In genomic region chr19:42127024-42127423, GRCm38 (mm10) we compare ENCODE assay signal across 13 mouse cellular contexts. TPM values are rescaled to one million over a fixed set of nuclear protein-coding genes. Genes with fewer than 3 reads are reported as not detected.
DNase-seq lines count a peak whose midpoint lies in the region; ATAC-seq lines count a peak whose summit lies in the region.
"Had no signal": no experiment of that assay in that cellular context is flagged by ENCODE, and none has a peak within 500 bp of the region (broad histone marks: within the 10 kb centered on the region; RNA-seq: fewer than 3 reads in every experiment).

No protein-coding gene starts in this region.

- H3K4me3 ChIP-seq in liver, embryonic 13.5 days (replicated peaks), result 0 out of 2 replicates have a peak overlapping the region, but pooled peaks have one; percentile 75
- H3K4me3 ChIP-seq in liver, embryonic 12.5 days, result no peak overlapping the region
- H3K4me3 ChIP-seq in lung, embryonic 15.5 days, result peak overlapping the region; percentile 67
- peak overlapping the region; percentile 86 for H3K4me3 ChIP-seq in stomach, embryonic 16.5 days (replicated peaks; ENCODE audit: low read length)
- H3K4me3 ChIP-seq: forebrain, embryonic 12.5 days; hindbrain, embryonic 13.5 days; midbrain, embryonic 13.5 days had no signal

- ATAC-seq in cerebellum, adult (ENCODE audit: insufficient number of reproducible peaks, low FRiP score, low TSS enrichment), result no peak
- no peak for ATAC-seq in liver, embryonic 13.5 days (ENCODE audit: low read depth)
- ATAC-seq in liver, embryonic 12.5 days, result no peak
- ATAC-seq in lung, embryonic 15.5 days (ENCODE audit: borderline replicate concordance, extremely low read depth, low FRiP score, low TSS enrichment), result no peak
- ATAC-seq in stomach, embryonic 16.5 days (ENCODE audit: insufficient read depth, low FRiP score), result no peak
- ATAC-seq: midbrain, embryonic 13.5 days had no signal

- no peak overlapping the region for H3K9ac ChIP-seq in liver, embryonic 13.5 days
- H3K9ac ChIP-seq in liver, embryonic 12.5 days, result no peak overlapping the region
- H3K9ac ChIP-seq in lung, embryonic 15.5 days, result 0 out of 2 replicates have a peak overlapping the region, but pooled peaks have one; percentile 3
- H3K9ac ChIP-seq in stomach, embryonic 16.5 days (ENCODE audit: low read length), result peak overlapping the region; percentile 1; the same call in 1 of the 2 replicates
- H3K9ac ChIP-seq: hindbrain, embryonic 13.5 days; midbrain, embryonic 13.5 days had no signal

- no peaks in the 10 kb centered on the region for H3K9me3 ChIP-seq in liver, embryonic 13.5 days (replicated peaks)
- no peaks in the 10 kb centered on the region for H3K9me3 ChIP-seq in liver, embryonic 12.5 days (replicated peaks)
- H3K9me3 ChIP-seq in lung, embryonic 15.5 days, result no peaks in the 10 kb centered on the region
- no peaks in the 10 kb centered on the region for H3K9me3 ChIP-seq in stomach, embryonic 16.5 days (replicated peaks; ENCODE audit: control insufficient read depth, low read length)
- H3K9me3 ChIP-seq: forebrain, embryonic 12.5 days; hindbrain, embryonic 13.5 days; midbrain, embryonic 13.5 days had no signal

- H3K4me1 ChIP-seq in liver, embryonic 13.5 days (replicated peaks), result peaks cover 49% of the 10 kb centered on the region
- H3K4me1 ChIP-seq in liver, embryonic 12.5 days, result peaks cover 51% of the 10 kb centered on the region
- peaks cover 49% of the 10 kb centered on the region for H3K4me1 ChIP-seq in lung, embryonic 15.5 days
- peaks cover 12% of the 10 kb centered on the region for H3K4me1 ChIP-seq in stomach, embryonic 16.5 days (ENCODE audit: control insufficient read depth, insufficient read depth, low read length)

- H3K27ac ChIP-seq in liver, embryonic 13.5 days, result no peak overlapping the region; the same call in 1 of the 2 replicates
- H3K27ac ChIP-seq in liver, embryonic 12.5 days, result no peak overlapping the region
- peak overlapping the region; percentile 96 for H3K27ac ChIP-seq in lung, embryonic 15.5 days
- H3K27ac ChIP-seq in stomach, embryonic 16.5 days (ENCODE audit: low read length), result peak overlapping the region; percentile 75
- H3K27ac ChIP-seq: forebrain, embryonic 12.5 days; hindbrain, embryonic 13.5 days; midbrain, embryonic 13.5 days had no signal

- peak; percentile 40 for DNase-seq in cerebellum, adult 9-11 months
- DNase-seq in liver, embryonic 13.5 days, result no peak
- DNase-seq in ovary, postnatal 10 days (ENCODE audit: low spot score), result no peak
- no peak for DNase-seq in right cerebral cortex, postnatal 25 days
- DNase-seq: kidney, adult 11 months; kidney, postnatal 14 days had no signal

- H3K4me2 ChIP-seq in liver, embryonic 13.5 days, result peak overlapping the region; percentile 100; the same call in 1 of the 2 replicates
- no peak overlapping the region for H3K4me2 ChIP-seq in liver, embryonic 12.5 days
- H3K4me2 ChIP-seq in lung, embryonic 15.5 days, result peak overlapping the region; percentile 84
- peak overlapping the region; percentile 94 for H3K4me2 ChIP-seq in stomach, embryonic 16.5 days (ENCODE audit: low read depth, low read length)
- H3K4me2 ChIP-seq: hindbrain, embryonic 13.5 days had no signal

- peaks cover 17% of the 10 kb centered on the region for H3K36me3 ChIP-seq in liver, embryonic 13.5 days
- H3K36me3 ChIP-seq in liver, embryonic 12.5 days, result peaks cover 28% of the 10 kb centered on the region
- H3K36me3 ChIP-seq in lung, embryonic 15.5 days, result peaks cover 28% of the 10 kb centered on the region
- H3K36me3 ChIP-seq in stomach, embryonic 16.5 days (ENCODE audit: control insufficient read depth, insufficient read depth, low read length), result 0 out of 2 replicates have a peak, but pooled peaks cover 12% of the 10 kb centered on the region

- no peaks in the 10 kb centered on the region for H3K27me3 ChIP-seq in liver, embryonic 13.5 days
- no peaks in the 10 kb centered on the region for H3K27me3 ChIP-seq in liver, embryonic 12.5 days (replicated peaks)
- H3K27me3 ChIP-seq in lung, embryonic 15.5 days, result no peaks in the 10 kb centered on the region
- H3K27me3 ChIP-seq in stomach, embryonic 16.5 days (ENCODE audit: control insufficient read depth, insufficient read depth, low read length), result no peaks in the 10 kb centered on the region

- WGBS in liver, embryonic 13.5 days (ENCODE audit: insufficient replicate concordance), result 73% methylated on average over 5 of the region's 5 CpGs
- 74% methylated on average over 5 of the region's 5 CpGs for WGBS in liver, embryonic 12.5 days (ENCODE audit: insufficient replicate concordance)
- WGBS in lung, embryonic 15.5 days, result 59% methylated on average over 5 of the region's 5 CpGs
- 55% methylated on average over 5 of the region's 5 CpGs for WGBS in stomach, embryonic 16.5 days

RNA-seq across cellular contexts. Expression of gene Avpi1, which starts 1.8 kb away (rescaled TPM):
- 15.6 and 15.8 TPM in 2 replicates for polyA plus RNA-seq in liver, embryonic 13.5 days (2015; fragmentation: Nextera tagmentation; extraction: Ambion mirVana)
- polyA plus RNA-seq in liver, embryonic 12.5 days (2016; fragmentation: Nextera tagmentation; extraction: Ambion mirVana), result 14.7 and 14.9 TPM in 2 replicates
- 64.3 and 64.4 TPM in 2 replicates for polyA plus RNA-seq in lung, embryonic 15.5 days (2015; fragmentation: Nextera tagmentation; extraction: Ambion mirVana)
- polyA plus RNA-seq in stomach, embryonic 16.5 days (2015; fragmentation: Nextera tagmentation; extraction: Ambion mirVana), result 52.4 and 63.5 TPM in 2 replicates

RNA-seq across cellular contexts. Expression of gene Marveld1, which starts 20.2 kb away (rescaled TPM):
- polyA plus RNA-seq in liver, embryonic 13.5 days (2015; fragmentation: Nextera tagmentation; extraction: Ambion mirVana), result 1.6 TPM in 2 replicates
- polyA plus RNA-seq in liver, embryonic 12.5 days (2016; fragmentation: Nextera tagmentation; extraction: Ambion mirVana), result 4.6 and 5.3 TPM in 2 replicates
- 17.1 and 21.0 TPM in 2 replicates for polyA plus RNA-seq in lung, embryonic 15.5 days (2015; fragmentation: Nextera tagmentation; extraction: Ambion mirVana)
- polyA plus RNA-seq in stomach, embryonic 16.5 days (2015; fragmentation: Nextera tagmentation; extraction: Ambion mirVana), result 8.7 and 8.9 TPM in 2 replicates

RNA-seq across cellular contexts. Expression of gene Zfyve27, which starts 36.7 kb away (rescaled TPM):
- 8.2 and 8.4 TPM in 2 replicates for polyA plus RNA-seq in liver, embryonic 13.5 days (2015; fragmentation: Nextera tagmentation; extraction: Ambion mirVana)
- polyA plus RNA-seq in liver, embryonic 12.5 days (2016; fragmentation: Nextera tagmentation; extraction: Ambion mirVana), result 11.6 and 13.2 TPM in 2 replicates
- 23.3 and 28.2 TPM in 2 replicates for polyA plus RNA-seq in lung, embryonic 15.5 days (2015; fragmentation: Nextera tagmentation; extraction: Ambion mirVana)
- polyA plus RNA-seq in stomach, embryonic 16.5 days (2015; fragmentation: Nextera tagmentation; extraction: Ambion mirVana), result 23.8 and 24.5 TPM in 2 replicates

RNA-seq across cellular contexts. Expression of gene Pi4k2a, which starts 36.8 kb away (rescaled TPM):
- polyA plus RNA-seq in liver, embryonic 13.5 days (2015; fragmentation: Nextera tagmentation; extraction: Ambion mirVana), result 9.7 and 9.9 TPM in 2 replicates
- polyA plus RNA-seq in liver, embryonic 12.5 days (2016; fragmentation: Nextera tagmentation; extraction: Ambion mirVana), result 17.3 and 18.7 TPM in 2 replicates
- 21.7 and 26.1 TPM in 2 replicates for polyA plus RNA-seq in lung, embryonic 15.5 days (2015; fragmentation: Nextera tagmentation; extraction: Ambion mirVana)
- polyA plus RNA-seq in stomach, embryonic 16.5 days (2015; fragmentation: Nextera tagmentation; extraction: Ambion mirVana), result 6.8 and 7.0 TPM in 2 replicates

RNA-seq across cellular contexts. Expression of gene Morn4, which starts 40.9 kb away (rescaled TPM):
- 2.6 and 2.8 TPM in 2 replicates for polyA plus RNA-seq in liver, embryonic 13.5 days (2015; fragmentation: Nextera tagmentation; extraction: Ambion mirVana)
- 4.4 and 4.6 TPM in 2 replicates for polyA plus RNA-seq in liver, embryonic 12.5 days (2016; fragmentation: Nextera tagmentation; extraction: Ambion mirVana)
- polyA plus RNA-seq in lung, embryonic 15.5 days (2015; fragmentation: Nextera tagmentation; extraction: Ambion mirVana), result 21.1 and 22.9 TPM in 2 replicates
- polyA plus RNA-seq in stomach, embryonic 16.5 days (2015; fragmentation: Nextera tagmentation; extraction: Ambion mirVana), result 15.3 and 16.0 TPM in 2 replicates

Comparison
In these comparisons a context has a peak if more than half of its experiments do, and no peak if none do; other contexts are left out.
1. H3K27ac ChIP-seq: peak in lung, embryonic 15.5 days (single experiment) and stomach, embryonic 16.5 days (single experiment); none in liver, embryonic 13.5 days (single experiment) and liver, embryonic 12.5 days (single experiment).
2. H3K9ac ChIP-seq: peak in lung, embryonic 15.5 days (single experiment) and stomach, embryonic 16.5 days (single experiment); none in liver, embryonic 13.5 days (single experiment) and liver, embryonic 12.5 days (single experiment).